Mouse (Mus musculus): ENCODE measurements around the gene Rapgef4. TPM values are rescaled to one million over a fixed set of nuclear protein-coding genes. Genes with fewer than 3 reads are reported as not detected.

The Rapgef4 gene
- total RNA-seq, 2 experiments from 2014 or later, result 389 to 433 TPM

DNA sequence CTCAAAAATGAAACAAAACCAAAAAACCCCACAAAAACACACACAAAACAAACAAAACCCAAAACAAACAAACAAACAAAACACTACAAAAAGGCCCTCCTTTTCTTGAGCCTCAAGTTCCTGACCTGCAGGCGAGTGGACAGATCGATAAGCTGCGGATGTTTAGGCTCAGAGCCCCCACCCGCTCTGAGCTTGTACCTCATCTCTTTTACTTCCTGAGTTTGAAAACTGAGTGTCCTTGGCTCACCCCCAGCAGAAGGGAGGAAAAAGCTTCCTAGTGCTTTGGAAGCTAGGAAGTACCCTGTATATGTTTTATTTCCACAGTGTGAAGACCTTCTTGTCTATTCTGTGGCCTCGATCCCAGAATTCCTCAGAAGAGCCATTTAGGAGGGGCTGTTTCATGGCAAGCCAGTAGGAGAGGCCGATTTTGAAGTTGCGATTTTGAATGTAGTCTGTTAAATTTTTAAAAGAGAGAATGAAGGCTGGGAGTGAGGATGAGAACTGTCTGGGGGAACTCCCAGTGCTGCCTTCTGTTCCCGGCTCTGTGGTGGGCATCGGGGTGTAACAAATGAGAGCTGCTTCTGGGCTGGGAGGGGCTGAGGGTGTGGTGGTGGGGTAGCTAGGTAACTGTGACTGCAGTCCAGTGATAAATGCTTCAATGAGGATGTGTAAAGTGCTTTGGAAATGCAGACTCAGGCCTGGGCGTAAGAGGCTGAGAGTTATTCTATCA, 2.0 kb downstream of the Rapgef4 start:
- DNase-seq (ENCODE audit: low spot score in 2 of 2), result no peak

DNA sequence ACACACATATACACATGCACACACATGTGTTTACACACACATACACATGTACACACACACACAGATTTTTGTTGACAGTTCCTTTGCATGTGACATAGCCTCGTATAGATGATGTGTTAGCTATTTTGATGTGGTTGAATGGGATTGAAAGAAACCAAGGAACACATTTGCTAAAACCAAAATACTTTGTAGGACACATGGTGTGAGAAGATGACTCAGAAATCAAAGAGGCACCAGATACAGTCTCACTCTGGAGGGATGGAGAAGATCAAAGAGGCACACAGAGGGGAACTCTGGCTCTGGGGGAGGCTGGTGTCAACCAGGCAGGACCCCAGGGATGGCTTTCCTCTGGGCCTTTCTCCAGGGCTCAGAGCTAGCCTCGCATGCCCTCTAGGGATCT, 4.7 kb downstream of the Rapgef4 start:
- no peak for DNase-seq (ENCODE audit: low spot score in 2 of 2)

DNA sequence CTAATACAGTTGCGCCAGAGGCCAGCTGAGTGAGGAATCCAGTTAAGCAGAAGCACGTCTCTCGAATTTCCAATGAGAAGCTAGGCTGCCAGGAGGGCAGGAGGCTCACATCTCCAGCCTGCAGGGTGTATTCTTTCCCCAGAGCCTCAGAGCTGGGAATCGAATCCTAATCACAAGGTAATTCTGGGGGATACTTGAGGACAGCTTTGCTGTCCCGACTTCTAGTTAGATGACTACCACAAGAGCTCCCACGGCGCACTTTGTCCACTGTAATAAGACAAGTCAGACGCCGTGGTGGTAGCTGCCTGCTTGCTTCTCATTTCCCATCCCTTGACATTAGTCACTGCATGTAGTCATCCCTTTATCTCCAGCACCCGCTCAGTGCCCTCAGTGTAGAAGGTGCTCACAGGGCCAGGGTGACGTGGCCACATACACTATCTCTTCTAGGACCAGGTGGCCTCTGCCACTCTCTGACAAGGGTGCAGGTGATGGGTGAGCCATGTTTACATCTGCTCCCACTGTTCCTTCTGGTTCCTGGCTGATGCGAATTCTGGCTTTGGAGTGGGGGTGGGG, 5.3 kb downstream of the Rapgef4 start:
- DNase-seq (ENCODE audit: low spot score in 2 of 2), result no peak

DNA sequence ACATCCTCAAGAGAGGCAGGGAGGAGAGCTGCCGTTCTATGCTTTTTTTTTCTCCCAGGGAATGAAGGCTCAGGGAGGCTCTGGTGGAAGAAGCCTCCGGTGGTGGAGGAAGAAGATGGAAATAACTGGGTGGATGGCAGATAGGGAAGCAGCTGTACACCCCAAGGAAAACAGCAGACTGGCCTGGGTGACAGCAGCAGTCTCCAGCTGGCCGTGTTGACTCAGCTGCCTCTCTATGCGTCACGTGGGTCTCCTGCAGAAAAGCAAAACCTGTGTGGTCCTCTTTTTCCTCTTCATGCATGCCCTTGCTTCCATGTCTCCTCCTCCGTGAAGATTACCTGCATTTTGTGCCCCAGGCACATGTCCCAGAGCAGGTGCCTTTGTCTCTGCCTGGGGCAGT, 7.5 kb downstream of the Rapgef4 start:
- peak in 1 of 2 experiments; percentile 63 for DNase-seq (ENCODE audit: low spot score in 2 of 2)

DNA sequence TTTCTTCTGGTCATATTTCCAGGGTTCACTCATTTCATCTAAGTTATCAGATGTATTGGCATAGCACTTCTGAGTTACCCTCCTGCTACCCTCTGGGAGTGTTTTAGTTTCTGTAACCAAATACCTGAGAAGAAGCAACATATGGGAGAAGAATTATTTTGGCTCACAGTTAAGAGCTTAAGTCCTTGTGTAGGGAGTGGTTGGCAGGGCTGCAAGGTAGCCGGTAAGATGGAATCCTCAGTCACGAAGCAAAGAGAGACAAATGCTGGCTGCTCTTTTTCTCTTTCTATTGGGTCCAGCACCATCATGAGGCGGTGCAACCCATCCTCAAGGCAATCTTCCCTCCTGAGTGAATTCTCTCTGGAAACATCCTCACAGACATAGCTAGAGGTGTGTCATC, 11.1 kb downstream of the Rapgef4 start:
- no peak for DNase-seq (ENCODE audit: low spot score in 2 of 2)

DNA sequence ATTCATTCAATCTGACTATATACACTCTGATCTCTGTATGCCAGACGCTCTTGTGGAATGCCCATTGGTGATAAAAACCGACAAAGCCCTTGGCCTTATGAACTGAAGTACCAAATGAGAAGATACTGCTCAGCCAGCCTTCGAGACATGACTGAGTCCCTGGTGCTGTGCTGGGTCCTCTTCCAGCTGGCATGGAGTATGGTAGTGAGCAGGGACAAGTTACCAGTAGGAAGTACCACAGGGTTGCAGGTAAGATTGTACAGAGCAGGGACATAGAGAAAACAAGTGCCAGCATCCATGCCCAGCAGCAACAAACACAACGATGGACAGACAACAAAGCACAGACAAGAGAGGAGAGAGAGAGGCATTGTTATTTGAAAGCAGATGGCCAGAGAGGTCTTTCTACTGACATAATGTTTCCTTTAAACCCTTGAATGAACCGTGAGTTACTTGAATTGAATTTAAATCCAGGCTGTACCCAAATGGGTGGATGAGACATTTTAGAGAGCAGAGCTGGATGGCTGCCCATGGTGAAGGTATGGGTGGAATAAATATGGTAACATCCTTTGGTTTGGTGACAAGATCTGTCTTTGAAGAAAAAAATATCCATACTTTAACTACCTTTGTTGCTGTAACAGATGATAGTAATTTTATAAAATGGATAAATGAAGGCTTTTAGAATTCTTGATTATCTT, 12.8 kb downstream of the Rapgef4 start:
- DNase-seq (ENCODE audit: low spot score in 2 of 2), result no peak

DNA sequence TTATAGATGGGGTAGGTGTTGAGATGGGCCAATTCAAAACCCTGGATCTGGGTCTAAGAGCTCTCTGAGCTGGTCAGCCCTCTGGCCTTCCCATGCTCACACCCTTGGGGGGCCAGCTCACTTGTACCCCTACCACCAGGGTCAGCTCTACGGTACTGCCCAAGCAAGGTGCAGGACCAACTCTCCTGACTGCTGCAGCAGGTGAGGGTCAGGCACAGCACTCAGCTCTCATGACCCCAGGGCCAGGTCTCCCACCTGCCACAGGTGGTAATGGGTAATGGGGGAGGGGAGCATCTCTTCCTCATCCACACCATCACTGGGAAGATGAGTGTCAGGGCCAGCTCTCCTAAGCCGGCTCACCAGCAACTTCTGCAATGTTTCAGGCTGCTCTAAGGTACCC, 17.5 kb downstream of the Rapgef4 start:
- no peak for DNase-seq (ENCODE audit: low spot score in 2 of 2)

DNA sequence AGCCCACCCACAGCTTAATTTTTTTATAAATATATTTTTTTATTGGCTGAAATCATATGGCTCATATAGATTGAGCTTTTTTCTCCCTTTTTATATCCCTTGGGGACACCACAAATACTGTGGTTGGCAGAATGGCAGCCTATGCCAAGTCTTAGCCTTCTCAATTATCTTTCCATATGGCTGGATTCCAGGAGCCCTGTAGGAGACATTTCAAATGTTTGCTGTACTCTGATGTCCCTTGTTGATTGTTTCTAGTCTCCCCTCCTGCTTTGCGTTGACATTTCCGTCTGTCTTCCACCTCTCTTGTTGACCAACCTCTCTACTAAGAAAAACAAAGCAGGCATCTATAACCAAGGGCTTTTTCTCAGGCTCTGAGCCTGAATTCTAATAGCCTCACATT, 19.1 kb downstream of the Rapgef4 start:
- no peak for DNase-seq (ENCODE audit: low spot score in 2 of 2)

DNA sequence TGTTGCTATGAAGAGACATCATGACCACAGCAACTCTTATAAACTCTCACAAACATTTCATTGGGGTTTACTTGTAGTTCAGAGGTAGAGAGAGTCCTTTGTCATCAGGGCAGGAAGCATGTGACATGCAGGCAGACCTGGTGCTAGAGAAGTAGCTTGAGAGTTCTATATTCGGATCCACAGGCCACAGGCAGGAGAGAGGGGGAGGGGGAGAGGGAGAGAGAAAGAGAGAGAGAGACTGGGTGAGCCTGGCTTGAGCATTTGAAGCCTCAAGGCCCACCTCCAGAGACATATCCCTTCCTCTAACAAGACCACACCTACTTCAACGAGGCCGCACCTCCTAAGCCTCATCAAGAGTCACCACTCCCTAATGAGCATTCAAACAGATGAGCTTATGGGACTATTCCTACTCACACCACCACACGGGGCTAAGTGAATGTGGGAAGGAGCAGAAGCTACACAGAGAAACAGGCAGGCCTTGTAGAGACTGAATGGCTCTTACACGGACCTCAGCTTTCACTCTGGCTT, 21.9 kb downstream of the Rapgef4 start:
- DNase-seq (ENCODE audit: low spot score in 2 of 2), result no peak

DNA sequence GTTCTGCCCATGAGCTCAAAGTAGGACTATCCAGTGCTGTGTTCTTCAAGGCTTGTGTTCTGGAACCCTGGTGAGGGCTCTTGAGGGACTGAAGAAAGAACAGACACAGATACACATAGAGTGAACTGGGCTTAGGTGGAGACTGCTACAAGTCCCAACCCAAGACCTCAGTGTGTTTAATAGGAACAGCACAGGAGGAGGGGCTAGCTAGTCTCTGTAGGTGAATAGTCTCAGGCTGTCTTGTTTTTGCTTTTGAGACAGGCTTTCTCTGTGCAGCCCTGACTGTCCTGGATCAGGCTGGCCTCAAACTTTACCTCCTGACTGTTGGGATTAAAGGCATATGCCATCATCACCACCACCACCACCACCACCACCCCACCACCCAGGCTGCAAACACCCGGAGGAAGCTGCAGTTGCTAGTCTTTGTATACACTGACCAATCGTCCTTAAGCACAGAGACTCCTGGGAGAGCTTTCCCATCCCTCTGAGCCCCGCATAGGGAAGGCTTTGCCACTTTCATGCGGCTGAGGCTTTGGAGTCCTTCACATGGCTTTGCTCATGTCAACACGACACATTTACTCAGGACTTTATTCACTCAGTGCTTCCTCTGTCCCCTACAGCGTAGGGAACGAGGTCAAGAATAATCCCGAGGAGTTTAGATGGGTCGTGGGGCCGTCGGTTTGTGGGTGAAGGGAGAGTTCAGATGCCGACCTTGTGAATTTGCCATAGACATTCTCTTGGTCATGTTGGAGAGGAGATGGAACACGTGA, 22.9 kb downstream of the Rapgef4 start:
- no peak for DNase-seq (ENCODE audit: low spot score in 2 of 2)

DNA sequence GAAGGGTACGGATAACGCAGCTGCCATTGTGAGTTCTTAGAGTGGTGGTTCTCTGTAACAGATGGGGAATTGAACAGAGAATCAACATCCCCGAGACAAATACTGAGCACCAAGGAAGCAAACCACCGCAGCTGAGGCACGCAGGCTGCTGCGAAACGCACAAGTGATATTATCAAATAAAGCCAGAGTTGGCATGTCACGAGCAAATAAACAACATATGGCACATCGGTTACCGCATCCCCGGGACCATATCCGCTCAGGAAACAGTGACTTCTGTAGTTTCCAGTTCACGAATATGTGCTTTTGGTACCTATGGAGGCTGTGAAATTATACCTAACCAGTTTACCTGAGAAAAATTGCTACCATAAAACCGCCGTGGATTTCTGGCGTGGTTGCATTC, 24.0 kb downstream of the Rapgef4 start:
- peak; percentile 22 to 35 for DNase-seq (ENCODE audit: low spot score in 2 of 2)

DNA sequence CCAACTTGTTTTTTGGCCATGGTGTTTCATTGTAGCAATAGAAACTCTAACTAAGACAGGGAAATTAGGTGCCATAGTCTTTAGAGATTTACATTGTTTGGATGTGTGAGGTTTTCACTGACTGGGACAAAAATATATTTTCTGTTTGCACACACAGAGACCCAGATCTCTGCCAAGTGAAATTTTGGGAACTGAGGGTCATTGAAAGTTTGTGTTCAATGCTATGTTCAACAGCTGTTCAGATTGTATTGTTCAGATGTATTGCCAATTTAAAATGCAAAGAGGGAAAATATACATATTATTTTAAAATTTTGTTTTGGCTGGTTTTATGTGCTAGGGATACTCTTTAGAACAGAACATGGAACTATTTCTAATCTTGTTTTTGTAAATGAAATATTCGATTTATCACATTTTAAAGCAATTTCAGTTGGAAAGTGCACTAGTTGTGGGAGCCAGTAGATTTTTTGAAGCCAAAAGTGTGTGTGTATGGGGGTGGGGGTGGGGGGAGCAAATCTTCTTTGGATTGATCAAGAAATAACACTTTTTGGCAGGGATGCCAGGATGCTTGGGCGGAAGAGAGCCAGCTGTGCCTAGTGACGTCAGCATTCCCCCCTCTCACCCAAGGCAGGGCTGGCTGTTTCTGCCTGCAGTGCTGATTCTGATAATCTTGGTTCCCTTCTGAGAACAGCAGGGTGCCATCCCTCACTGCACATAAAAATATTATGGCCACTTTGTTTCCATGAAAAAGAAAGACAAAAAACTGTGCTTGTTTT, 28.6 kb downstream of the Rapgef4 start:
- DNase-seq (ENCODE audit: low spot score in 2 of 2), result peak; percentile 25 to 62

DNA sequence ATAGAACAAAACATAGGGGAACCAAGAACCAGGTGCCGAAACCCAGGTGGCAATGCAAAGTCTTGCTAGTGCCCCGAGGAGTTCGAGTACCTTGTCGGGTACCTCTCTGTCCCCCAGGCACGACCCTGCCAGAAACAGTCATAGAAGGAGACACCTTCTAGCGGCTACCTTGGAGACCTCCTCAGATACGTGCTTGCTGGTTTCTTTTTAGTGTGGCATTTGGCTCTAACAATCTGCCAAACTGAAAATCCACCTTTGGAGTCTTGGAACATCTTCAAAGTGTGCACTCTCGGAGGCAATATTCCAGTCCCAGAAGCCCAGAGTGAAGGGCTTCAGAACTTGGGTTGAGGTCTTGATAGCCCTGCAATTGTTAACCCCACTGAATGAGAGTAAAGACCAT, 34.3 kb downstream of the Rapgef4 start:
- DNase-seq (ENCODE audit: low spot score in 2 of 2), result no peak

DNA sequence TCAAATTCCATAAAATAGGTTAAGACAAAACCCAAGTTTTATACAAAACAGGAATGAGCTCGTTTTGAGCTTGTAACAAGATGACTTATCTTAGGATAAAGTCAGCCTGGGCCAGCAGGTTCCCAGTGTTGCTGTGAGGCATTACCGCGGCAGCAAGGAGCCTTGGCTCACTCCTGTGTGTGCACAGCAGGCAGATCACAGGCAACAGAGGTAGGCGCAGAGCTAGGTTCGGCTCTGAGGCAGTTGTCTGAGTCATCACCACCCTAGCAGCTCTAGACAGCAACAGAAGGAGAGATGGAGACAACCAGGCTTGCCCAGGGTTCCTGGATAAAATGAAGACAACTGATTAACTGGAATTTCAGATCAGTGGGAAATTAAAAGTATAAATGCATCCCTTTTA, 35.0 kb downstream of the Rapgef4 start:
- peak; percentile 43 to 55 for DNase-seq (ENCODE audit: low spot score in 2 of 2)

DNA sequence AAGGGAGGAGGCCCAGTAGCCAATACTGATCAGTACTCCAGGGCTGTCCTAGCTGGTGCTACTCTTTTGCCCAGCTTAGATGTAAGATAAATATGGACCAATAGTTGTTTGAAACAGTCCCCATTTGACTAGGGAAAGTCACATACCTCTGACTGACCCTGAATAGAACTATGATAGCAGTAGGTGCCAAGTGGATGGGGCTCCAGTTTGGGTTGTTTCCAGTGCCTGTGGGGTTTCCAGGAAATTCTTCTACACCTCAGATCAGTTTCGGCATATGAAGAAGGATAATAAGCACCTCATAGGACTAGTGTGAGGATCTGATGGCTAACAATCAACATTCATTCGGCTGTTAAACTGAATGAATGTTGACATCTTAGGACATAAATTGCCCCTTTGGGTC, 36.1 kb downstream of the Rapgef4 start:
- no peak for DNase-seq (ENCODE audit: low spot score in 2 of 2)

DNA sequence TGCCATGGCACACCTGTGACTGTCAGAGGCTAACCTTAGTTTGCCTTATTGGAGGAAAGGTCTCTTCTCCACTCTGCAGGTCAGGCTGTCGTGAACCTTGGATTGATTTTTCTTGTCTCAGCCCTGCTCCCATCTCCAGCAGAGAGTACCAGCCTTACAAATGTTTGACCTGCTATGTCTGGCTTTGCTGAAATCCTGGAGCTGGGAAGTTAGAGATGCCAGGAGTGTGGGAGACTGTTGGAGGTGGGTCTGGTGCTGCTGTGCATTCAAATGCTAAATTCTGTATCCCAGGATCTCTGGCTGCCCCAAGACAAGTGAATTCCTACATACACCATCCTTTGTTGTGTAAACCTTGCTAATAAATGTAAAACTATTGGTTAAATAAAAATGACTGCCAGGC, 37.7 kb downstream of the Rapgef4 start:
- DNase-seq (ENCODE audit: low spot score in 2 of 2), result no peak

DNA sequence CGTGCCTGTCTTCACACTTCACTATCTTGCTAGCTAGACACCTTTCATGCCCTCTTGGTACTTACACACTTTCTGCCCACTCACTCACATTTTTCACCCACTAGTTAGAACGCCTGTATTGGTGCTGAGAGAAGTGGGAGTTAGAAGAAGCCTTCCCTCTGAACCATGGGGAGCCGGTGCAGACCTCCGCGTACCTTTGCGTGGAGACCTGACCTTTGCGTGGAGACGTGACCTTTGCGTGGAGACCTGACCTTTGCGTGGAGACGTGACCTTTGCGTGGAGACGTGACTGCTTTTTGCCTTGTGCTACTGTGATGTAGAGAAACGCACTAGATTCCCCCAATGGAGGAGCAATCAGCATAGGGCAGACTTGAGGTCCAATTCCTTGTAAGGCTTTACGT, 39.7 kb downstream of the Rapgef4 start:
- no peak for DNase-seq (ENCODE audit: low spot score in 2 of 2)

DNA sequence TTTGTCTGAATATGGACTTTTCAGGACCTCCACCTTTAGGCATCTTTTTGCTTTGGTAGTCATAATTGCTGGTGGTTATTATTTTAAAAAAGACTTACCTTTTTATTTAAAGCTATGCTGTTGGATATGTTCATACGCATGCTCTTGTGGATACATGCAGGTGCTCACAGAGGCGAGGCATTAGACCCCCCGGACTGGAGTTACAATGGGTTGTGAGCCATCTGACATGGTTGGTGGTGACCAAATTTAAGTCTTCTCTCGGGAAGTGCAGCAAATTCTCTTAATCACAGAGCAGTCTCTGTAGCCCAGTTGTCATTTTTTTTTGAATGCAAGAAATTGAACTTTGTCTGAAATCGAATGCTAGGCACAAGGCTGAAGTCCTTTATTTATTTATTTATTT, 40.4 kb downstream of the Rapgef4 start:
- no peak for DNase-seq (ENCODE audit: low spot score in 2 of 2)

DNA sequence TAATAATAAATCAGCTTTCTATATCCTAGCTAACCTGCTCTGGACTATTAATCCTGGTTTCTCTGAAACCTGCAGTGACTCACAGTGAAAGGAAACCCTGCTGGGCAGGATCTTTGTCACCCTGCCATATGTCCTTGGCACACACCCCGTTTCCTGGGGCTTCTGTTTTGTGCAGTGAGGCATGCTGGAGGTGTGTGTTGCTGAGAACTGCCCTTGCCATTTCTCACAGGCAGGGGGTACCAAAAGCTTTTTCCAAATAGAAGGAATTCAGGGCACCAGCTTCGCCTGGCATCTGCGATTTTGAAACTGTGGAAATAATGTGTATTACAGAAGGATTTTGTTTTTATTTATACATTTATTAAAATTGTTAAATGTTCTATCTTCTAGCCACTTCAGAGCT, 40.8 kb downstream of the Rapgef4 start:
- peak; percentile 29 to 59 for DNase-seq (ENCODE audit: low spot score in 2 of 2)

DNA sequence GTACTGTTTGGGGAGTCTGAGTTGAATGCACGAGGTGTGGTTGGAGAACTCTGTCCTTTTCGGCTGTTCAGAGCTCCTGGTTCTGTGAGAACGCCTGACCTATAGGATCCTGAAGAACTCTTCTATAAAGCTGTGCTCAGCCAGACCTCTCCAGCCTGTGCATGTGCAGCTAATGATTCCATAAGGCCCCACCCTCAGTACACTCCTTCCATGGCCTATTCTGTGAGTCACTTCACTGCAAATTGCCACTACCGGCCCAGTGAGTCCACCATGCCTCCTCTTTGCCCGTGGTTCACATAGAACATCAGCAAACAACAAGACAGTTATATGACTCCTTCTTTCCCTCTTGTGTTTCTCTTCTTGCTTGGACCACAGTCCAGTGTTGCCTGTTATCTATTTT, 42.8 kb downstream of the Rapgef4 start:
- DNase-seq (ENCODE audit: low spot score in 2 of 2), result no peak

DNA sequence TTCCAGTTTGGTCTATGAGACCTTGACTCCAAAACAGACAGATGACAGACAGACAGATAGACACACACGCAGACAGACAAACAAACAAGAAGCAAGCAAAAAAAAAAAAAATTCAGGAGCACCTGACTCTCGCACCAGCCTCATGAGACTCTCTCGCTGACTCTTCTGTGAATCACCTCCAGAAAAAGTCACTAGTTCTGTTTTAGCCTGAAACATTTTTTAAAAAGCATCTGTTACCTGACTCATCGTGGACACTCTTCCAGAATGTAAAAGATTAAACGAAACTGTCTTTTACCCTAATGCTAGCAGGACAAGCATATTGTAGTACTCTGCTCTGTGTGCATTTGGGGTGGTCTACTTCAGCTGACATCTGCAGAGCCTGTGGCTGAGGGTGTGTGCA, 44.6 kb downstream of the Rapgef4 start:
- DNase-seq (ENCODE audit: low spot score in 2 of 2), result no peak

All from layer of hippocampus, adult 18-20 months (tissue).